Mouse (Mus musculus): ENCODE measurements around the gene Tepsin.

The Tepsin gene

GRCm38 (mm10) chr11:120064006-120064667 is 34.4 kb downstream of the Tepsin start:
- DNase-seq (ENCODE audit: low spot score in 2 of 2): no peak

DNA sequence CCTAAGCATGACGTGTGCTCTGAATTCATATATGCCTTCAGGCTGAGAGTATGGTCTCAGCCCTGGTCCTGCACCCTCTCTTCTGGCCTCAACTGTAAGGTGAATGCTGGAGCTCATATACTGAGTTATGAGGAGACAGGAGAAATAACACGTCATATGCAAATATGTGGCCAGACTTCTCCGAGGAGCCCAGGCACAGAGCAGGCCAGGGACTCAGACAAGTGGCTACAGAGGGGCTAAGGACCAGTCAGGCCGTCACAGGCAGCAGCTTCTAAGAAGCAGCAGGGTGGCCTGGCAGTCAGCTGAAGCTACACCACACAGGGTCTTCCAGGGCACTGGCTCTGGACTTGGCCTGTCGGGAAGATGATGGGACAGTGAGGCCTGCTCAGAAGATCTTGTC is 35.2 kb downstream of the Tepsin start:
- DNase-seq (ENCODE audit: low spot score in 2 of 2): no peak

GRCm38 (mm10) chr11:120060634-120061033 is 37.9 kb downstream of the Tepsin start:
- DNase-seq (ENCODE audit: low spot score in 2 of 2): no peak

DNA sequence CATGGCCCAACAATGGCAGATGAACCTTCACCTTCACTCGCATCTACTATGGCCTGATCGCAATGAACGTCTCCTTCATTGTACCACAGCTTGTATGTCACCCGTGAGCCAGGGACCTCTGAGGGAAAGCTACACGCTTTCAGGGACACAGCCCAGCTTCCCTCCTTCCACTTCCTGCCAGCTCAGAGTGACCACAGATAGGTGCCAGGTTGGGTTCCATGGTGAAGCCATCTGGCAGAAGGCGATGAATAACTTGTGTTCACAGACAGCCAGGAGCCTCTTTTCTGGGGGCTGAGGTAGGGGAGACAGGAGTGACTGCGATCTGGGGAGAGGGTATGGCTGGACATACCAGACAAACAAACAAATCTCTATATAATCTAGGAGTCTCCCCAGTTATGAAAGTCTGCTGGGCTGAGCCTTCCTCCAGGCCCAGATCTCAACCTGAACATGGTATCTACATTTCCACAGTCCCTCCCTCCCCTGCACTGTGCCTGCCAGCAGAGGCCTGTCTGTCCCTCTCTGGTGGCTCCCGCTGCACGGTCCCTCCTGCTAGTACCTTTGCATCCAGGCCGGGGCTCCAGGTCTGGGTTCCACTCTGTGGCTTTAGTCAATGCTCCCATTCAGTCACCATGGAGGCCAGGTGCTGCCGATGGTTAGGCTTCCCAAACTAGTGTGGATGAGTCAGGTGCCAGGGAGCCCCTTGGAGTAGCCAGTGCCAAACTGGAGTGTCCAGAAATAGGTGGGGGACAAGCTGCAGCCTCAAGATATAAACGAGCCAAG is 42.4 kb downstream of the Tepsin start:
- no peak for DNase-seq (ENCODE audit: low spot score in 2 of 2)

DNA sequence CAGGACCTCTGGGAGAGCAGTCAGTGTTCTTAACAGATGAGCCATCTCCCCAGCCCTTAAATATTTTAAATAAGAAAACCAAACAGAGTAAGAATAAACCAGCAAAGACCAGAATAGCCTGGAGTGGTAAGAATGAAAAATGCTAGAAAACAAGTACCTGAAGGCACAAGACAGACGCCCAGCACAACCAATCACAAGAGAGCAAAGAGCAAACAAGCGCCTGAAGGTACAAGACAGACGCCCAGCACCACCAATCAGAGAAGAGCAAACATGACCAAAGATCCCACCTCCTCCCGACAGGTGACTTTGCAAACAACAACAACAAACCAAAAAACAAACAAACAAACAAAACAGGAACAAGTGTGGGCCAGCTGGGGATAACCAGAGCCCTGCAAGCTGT is 44.7 kb downstream of the Tepsin start:
- no peak for DNase-seq (ENCODE audit: low spot score in 2 of 2)

- DNase-seq (ENCODE audit: low spot score in 2 of 2): no peak
These were observed 46.3 kb downstream of the Tepsin start for GRCm38 (mm10) chr11:120052274-120052673.

- DNase-seq (ENCODE audit: low spot score in 2 of 2): no peak
These were observed 47.3 kb downstream of the Tepsin start for GRCm38 (mm10) chr11:120051124-120051811.

GRCm38 (mm10) chr11:120049067-120049466 is 49.5 kb downstream of the Tepsin start:
- no peak for DNase-seq (ENCODE audit: low spot score in 2 of 2)

GRCm38 (mm10) chr11:120048252-120048556 is 50.3 kb downstream of the Tepsin start:
- no peak for DNase-seq (ENCODE audit: low spot score in 2 of 2)

DNA sequence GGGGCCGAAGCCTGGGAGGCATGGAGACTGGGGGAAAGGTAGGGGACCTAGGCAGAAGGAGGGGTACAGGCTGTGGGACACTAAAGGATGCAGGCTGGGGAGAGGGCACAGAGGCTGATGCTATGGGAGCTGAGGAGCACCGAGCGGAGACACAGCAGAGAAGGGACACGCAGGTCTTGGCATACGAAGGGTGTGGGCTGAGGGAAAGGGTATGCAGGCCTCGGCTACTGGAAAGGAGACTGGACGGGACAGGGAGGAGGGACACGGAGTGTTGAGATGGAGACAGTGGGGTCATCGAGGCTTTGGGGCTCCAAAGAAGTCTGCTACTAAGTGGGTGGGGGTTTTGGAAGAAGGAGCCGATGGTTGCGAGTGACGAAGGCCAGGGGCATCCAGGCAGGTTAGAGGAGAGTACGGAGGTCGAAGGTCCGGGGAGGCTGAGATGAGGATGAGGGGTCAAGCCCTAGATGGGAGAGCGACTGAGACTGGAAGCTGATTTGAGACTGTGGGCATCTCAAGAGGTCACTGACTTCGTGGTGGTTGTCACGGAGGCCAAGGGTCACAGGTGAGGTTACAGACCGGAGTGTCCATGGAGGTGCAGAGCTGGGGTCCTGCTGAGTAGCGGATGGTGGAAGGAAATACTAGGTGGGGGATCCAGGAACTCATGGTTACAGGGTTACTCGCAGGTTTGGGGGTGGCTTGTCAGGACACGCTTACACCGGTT is 50.8 kb downstream of the Tepsin start:
- no peak for DNase-seq (ENCODE audit: low spot score in 2 of 2)

GRCm38 (mm10) chr11:120046553-120047191 is 51.9 kb downstream of the Tepsin start, which contains the start of gene Aatk:
Gene Aatk, minus strand, starts transcription at chr11:120047167.
- DNase-seq (ENCODE audit: low spot score in 2 of 2): no peak

DNA sequence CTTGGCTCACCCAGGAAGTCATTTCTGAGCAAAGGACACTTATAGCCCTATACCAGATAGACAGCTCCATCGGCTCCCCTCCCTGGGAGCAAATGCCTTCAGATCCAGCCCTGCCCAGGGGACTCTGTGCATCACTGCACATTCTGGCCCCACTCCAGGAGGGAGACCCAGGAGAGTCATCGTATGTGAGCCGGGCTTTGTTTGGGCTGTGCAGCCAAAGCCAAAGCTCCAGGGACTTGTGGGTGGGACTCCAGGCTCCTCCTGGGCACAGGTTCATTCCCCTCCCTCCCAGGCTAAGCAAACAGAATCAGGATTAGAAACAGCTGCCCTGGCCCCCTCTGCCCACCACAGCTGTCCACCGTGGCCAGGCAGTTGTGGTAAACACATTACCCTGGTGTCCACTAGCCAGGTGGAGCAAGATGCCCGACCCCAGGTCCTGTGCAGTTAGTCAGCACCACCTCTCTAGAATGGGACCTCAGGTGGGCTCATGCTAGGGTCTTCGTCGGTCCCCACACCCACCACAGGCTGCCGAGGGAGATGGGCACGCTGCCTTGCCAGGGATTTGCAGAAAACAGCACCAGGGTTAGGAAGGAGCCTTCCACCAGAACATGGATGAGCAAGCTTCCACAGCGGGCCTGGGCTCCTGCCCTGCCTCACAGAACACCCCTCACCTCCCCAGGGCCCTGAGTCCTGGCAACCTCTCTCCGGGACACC is 52.5 kb downstream of the Tepsin start:
- no peak for DNase-seq (ENCODE audit: low spot score in 2 of 2)

GRCm38 (mm10) chr11:120045341-120045740 is 53.2 kb downstream of the Tepsin start:
- DNase-seq (ENCODE audit: low spot score in 2 of 2): no peak

DNA sequence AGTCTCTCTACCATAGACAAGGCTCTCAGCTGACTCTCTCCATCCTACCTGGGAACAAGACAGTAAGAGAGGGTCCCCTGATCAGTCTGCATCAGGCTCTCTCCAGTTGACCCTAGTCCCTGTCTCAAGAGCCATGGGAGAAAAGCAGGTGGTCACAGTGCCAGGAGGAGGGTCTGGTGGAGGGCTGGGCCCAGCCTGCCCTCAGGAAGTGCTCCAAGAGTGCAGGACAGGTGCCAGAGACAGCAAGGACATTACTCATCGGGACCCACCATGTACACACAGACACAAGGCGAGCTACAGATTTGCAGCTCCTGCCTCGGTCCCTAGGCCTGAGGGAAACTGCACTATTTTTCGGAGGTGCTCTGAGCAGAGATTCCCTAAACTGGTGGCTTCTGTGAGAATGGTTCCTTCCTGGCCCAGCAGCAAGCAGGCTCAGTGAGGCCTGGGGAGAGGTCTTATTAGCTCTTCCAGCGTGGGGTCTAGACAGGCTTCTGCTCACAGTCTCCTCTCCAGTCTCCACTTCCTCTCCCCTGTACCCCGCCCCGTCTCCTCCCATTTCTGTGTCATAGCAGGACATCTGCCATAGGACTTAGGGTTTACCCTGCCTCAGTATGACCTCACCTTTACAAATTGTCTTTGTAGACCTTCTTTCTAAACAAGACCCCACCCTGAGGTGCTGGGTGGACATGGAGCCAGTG is 56.2 kb downstream of the Tepsin start:
- DNase-seq (ENCODE audit: low spot score in 2 of 2): no peak

- no peak for DNase-seq (ENCODE audit: low spot score in 2 of 2)
These were observed 57.1 kb downstream of the Tepsin start for GRCm38 (mm10) chr11:120041191-120042123.
